Mouse (Mus musculus): ENCODE results near the gene Olfr924.

GRCm38 (mm10) chr9:38814314-38814713 lies 29.9 kb upstream of the Olfr924 start, which contains the start of gene Olfr922:
- TF ChIP-seq CTCF (conservative IDR thresholded peaks at IDR 0.05; ENCODE audit: insufficient read depth, insufficient read length, low read depth, low read length) (no peak), POLR2A (IDR thresholded peaks at IDR 0.05; ENCODE audit: low read depth, low read length) (no peak)

All from kidney, adult 2 months (tissue).